Mouse (Mus musculus): Measurements from ENCODE around the gene Sp2.

Sp2 gene

DNA sequence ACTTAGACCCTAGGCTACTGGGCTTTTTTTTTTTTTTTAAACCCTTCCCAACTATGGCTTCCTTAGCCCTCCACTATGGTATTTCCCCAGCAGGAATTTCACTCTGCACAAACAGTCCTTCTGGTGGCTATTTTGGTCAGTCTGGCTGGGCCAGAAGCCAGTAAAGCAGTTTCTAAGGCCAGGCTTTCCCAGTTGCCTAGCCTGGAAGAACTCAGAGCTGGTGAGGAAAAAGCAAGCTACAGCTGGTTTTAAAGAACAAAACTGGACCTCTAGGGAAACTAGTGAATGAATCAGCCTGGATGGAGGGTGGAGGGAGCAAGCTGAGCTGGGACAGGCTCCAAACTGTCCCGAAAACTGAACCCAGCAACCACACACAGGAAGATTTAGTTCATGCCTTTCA lies 13.0 kb downstream of the Sp2 start:
- peak; percentile 75 for DNase-seq

- no peak for DNase-seq
Observed at GRCm38 (mm10) chr11:96969280-96969722, 13.5 kb downstream of the Sp2 start.

DNA sequence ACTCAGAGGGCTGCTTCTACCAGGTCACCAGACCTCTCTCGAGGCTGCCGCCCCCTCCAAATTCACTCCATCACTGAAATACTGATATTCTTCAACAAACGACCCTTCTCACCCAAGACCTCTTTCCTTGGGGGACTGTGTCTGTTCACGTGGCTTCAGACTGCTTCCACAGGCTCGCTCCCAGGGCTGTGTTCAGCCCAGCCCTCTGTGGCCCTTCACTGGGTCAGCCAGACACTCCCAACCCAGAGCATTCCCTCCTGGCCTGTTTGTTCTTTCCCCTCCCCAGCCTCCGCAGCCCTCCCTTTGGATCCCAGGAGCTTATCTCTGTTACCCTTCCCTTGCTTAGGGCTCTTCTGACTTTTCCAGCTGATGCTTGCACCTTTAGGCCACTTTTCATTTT lies 14.3 kb downstream of the Sp2 start:
- DNase-seq = no peak

- no peak for DNase-seq
Observed at GRCm38 (mm10) chr11:96967544-96968269, 15.1 kb downstream of the Sp2 start.

DNA sequence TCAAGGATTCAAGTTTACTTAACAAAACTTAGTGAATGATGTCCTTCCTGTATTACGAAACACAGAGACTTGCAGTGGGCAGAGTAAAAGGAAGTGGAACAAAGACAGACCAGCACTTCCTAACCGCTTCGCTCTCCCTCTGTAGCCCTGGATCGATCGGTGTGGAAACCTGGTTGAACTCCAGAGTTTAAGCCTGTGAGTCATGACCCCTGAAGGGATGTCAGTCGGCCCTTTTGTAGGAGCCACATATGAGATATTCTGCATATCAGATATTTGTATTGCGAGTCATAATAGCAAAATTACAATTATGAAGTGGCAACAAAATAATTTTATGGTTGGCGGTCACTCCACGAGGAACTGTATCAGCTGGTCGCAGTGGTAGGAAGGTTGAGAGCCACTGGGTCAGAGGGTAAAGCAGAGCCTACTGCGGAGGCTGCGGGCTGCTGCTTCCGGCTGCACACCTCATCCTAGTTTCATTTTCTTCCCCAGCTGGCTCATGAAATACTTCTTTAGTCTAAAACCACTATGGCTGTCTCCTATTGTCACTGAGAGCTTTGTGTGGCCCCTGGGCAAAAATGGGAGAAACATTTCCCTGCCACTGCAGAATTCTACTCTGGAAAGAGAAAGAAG lies 15.7 kb downstream of the Sp2 start:
- DNase-seq = no peak

- DNase-seq = no peak
Observed at GRCm38 (mm10) chr11:96966172-96966571, 16.6 kb downstream of the Sp2 start.

- peak; percentile 97 for DNase-seq
Observed at GRCm38 (mm10) chr11:96963580-96963979, 19.2 kb downstream of the Sp2 start.

GRCm38 (mm10) chr11:96957061-96957805 lies 25.5 kb downstream of the Sp2 start:
- no peak for DNase-seq

- DNase-seq = peak; percentile 49
Observed at GRCm38 (mm10) chr11:96956009-96956724, 26.6 kb downstream of the Sp2 start.

DNA sequence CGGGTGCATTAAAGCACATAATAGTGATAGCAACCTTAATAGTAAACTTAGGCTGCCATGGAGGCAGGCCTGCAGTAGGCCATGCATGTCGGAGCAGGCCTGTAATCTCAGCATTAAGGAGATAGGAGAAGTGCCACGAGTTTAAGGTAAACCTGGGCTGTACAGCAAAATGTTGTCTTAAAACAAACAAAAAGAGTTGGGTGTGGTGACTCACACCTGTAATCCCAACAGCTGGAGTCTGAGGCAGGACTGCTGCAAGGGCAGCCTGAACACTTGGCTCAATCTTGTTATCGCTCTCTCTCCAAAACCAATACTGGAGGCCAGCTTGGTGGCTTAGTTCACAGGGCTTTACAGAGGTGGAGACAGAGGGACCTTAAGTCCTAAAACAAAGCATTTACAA lies 27.7 kb downstream of the Sp2 start:
- DNase-seq = no peak

DNA sequence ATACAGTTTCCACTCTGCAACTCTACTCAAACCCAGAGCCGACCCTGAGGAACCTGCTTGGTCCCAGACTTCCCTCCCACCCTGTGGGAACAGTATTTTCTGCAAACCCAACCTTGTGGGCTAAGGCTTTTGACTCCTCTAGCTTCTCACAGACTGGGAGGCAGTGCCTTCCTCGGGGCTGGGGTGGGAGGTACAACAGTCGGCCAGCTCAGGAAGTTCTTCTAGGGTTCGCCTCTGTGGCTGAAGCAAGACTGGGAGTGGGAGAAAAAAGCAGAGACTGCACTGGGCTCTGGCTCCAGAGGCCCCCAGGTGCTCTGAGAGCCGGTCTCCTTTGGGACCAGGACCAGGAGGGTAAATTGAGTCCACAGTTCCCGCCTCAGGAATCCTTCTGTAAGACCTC lies 29.9 kb downstream of the Sp2 start:
- no peak for DNase-seq

- DNase-seq = no peak
Observed at GRCm38 (mm10) chr11:96952426-96952825, 30.3 kb downstream of the Sp2 start.

DNA sequence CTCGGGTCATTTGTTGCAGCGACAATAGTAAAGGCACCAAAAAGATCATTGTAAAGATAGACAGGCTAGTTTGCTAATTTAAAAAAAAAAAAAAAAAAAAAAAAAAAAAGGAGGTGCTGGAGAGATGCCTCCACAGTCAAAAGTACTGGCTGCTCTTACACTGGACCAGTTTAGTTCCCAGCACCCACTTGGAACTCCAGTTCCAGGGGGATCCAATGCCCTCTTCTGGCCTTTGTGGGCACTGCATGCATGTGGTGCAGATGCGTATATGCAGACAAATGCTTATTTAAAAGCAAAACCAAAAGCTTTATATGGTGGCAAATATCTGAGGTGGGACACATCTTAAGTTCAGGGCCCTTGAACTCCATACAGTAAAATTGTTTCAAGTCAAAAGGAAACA lies 32.0 kb downstream of the Sp2 start:
- DNase-seq = no peak

GRCm38 (mm10) chr11:96947849-96948248 lies 34.9 kb downstream of the Sp2 start:
- no peak for DNase-seq

- no peak for DNase-seq
Observed at GRCm38 (mm10) chr11:96946498-96946897, 36.3 kb downstream of the Sp2 start.

- DNase-seq = no peak
Observed at GRCm38 (mm10) chr11:96944844-96945580, 37.7 kb downstream of the Sp2 start.

GRCm38 (mm10) chr11:96943746-96944304 lies 38.9 kb downstream of the Sp2 start, which contains the start of gene Pnpo:
Pnpo (minus strand) TSS chr11:96943986.
- DNase-seq = peak; percentile 93

DNA sequence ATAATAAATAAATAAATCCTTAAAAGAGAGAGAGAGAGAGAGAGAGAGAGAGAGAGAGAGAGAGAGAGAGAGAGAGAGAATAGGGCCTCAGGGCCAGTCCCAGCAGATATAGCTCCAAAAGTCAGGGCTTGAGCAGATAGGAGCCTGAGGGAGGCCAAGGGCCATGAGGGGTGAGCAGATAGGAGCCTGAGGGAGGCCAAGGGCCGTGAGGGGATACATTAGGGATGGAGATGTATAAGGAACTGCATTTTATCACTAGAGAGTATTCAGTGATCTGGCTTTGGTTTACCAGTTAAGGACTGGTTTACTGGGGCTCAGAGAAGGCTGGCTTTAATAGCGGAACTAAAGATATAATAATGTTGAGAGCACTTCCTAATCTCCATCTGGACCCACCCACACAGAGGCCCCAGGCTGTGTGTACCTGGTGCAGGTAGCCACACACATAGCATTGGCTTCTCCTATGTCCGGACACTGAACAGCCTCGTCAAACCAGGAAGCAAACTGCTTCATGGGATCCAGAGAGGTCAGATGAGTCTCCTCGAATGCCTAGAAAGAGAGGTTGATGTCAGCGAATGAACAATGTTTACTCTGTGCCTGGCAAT lies 40.7 kb downstream of the Sp2 start:
- DNase-seq = no peak

- no peak for DNase-seq
Observed at GRCm38 (mm10) chr11:96940578-96941465, 41.9 kb downstream of the Sp2 start.

DNA sequence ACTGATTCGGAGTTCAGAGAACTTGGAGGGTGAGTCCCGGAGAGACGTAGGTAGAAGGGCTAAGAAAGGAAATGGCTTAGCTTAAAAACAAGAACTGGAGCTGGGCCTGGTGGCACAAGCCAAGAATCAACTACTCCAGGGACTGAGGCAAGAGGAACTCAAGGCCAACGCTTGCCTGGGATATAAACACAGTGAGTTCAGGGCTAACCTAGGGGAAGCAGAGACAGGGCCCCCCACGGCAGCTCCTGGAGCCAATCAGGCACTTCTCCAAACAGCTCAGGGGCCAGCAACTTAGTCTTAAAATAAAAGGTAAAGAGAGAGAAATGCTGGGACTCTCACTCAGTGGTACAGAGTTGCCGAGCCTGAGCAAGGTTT lies 44.3 kb downstream of the Sp2 start:
- no peak for DNase-seq
